Mouse (Mus musculus) thymus, adult 2 months (tissue): ENCODE measurements around the gene Creg1. TPM values are rescaled to one million over a fixed set of nuclear protein-coding genes. Genes with fewer than 3 reads are reported as not detected.

ENCODE experiments used
- DNase-seq: peaks from one replicate; pipeline ENCODE4 v3.0.0; 2021
- H3K27ac ChIP-seq: fragments of 200-500 bp; 2 replicates; pipeline ENCODE4 v1.5.1; 2012; ENCODE audit warnings: low read length, control low read depth; ENCODE audit not compliant: control insufficient read depth, insufficient read depth
- H3K27me3 ChIP-seq: fragments of 200-500 bp; 2 replicates; pipeline ENCODE4 v1.6.1; 2012; ENCODE audit warnings: mild to moderate bottlenecking, low read length, moderate library complexity, mixed read lengths; ENCODE audit not compliant: control insufficient read depth, insufficient read depth
- H3K36me3 ChIP-seq: fragments of 200-500 bp; 2 replicates; pipeline ENCODE4 v1.6.1; 2012; ENCODE audit warnings: mild to moderate bottlenecking, low read length, moderate library complexity; ENCODE audit not compliant: control insufficient read depth, insufficient read depth
- H3K4me1 ChIP-seq: fragments of 200-500 bp; replicated peaks from 2 replicates; pipeline ENCODE4 v1.6.1; 2012; ENCODE audit warnings: low read length; ENCODE audit not compliant: control insufficient read depth, insufficient read depth
- H3K4me3 ChIP-seq: fragments of 200-500 bp; 2 replicates; pipeline ENCODE4 v1.5.1; 2012; ENCODE audit warnings: mild to moderate bottlenecking, low read length, control low read depth, moderate library complexity; ENCODE audit not compliant: control insufficient read depth, insufficient read depth
- CTCF ChIP-seq: fragments of 200-500 bp; IDR thresholded peaks from 2 replicates; pipeline ENCODE4 v1.5.1; 2012; ENCODE audit warnings: mild to moderate bottlenecking, control low read depth, low read length, moderate library complexity, borderline replicate concordance; ENCODE audit not compliant: control insufficient read depth, poor library complexity, insufficient read depth; ENCODE audit errors: extremely low read depth
- POLR2A ChIP-seq: fragments of 200-500 bp; IDR thresholded peaks from 2 replicates; pipeline ENCODE4 v1.6.1; 2012; ENCODE audit warnings: mild to moderate bottlenecking, low read length, control low read depth, moderate library complexity; ENCODE audit not compliant: control insufficient read depth, poor library complexity, insufficient read depth; ENCODE audit errors: extremely low read depth
- WGBS: fragments of 180-500 bp; shearing (Covaris S2); methylation state at CpG from one replicate; pipeline ENCODE4 v1.1.7; 2018; 5-methylcytosine and 5-hydroxymethylcytosine counted together
- polyA plus RNA-seq: library from polyadenylated mRNA; depleted of rRNA; stranded (reverse); fragments of >200 nt; gene quantifications from 2 replicates; pipeline ENCODE4 v1.2.3, GENCODE M21; 2012

Creg1 gene
- polyA plus RNA-seq, 1 experiment = 43.2 TPM

DNA sequence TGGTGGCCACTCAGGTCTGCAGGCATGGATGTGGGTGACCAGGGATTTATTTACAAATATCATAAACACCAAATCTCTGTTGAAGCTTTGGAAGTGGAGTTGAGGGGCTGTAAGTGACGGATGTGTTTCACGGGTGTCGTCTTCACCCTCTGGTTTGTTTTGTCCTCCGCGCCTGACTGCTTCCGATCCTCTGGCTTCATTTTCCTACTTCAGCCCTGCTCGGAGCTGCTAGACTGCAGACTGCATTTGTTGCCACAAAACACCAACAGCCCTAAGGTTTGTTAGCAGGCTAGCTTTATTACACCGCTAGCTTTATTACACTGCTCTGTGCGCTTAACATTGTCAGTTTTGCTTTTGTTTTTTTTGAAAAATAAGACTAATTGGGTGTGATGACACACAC lies 27.9 kb downstream of the Creg1 start:
- Histone ChIP-seq H3K4me1 (peaks cover 40% of the 10 kb centered on the region), H3K36me3 (peaks cover 12% of the 10 kb centered on the region; the same call in 1 of the 2 replicates), H3K4me3 (peak overlapping the region; percentile 21; the same call in 1 of the 2 replicates), H3K27me3 (no peaks in the 10 kb centered on the region), H3K27ac (no peak overlapping the region)
- TF ChIP-seq CTCF (no peak), POLR2A (no peak)
- 87% methylated on average over 9 of the region's 9 CpGs for WGBS
- DNase-seq = no peak

DNA sequence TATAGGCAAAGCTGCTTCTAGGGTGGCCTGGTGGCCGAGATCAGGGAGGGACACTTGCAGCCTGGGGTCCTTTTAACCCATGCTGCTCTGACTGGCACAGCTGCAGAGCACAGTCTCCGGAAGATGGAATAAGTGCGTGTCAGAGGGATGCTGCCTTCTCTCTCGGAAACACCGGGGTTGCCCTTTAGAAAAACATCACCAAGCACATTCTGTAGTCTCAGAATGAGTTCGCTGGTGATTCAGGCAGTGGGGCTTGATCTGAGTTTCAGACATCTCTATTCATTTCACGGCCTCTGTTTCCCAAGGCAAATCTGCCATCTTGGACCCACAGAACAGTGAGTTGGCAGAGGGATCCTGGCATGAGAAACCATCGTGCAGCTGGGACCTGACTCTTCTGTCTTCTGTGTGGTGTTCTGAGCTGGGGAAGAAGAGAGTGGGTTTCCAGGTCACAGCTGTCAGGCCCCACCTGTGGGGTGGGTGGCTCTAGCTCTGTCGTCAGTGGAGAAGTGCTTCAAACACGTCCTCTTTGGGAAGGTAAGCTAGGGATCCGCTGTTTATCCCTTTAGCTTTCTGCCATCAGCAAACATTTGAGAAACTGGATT lies 38.3 kb downstream of the Creg1 start:
- 51% methylated on average over 11 of the region's 11 CpGs for WGBS
- Histone ChIP-seq H3K27me3 (no peaks in the 10 kb centered on the region), H3K4me1 (peaks cover 69% of the 10 kb centered on the region), H3K27ac (peak overlapping the region; percentile 100), H3K4me3 (no peak overlapping the region), H3K36me3 (peaks cover 19% of the 10 kb centered on the region)
- TF ChIP-seq CTCF = no peak
- TF ChIP-seq POLR2A = peak; percentile 42; the same call in 1 of the 2 replicates
- peak; percentile 79 for DNase-seq

DNA sequence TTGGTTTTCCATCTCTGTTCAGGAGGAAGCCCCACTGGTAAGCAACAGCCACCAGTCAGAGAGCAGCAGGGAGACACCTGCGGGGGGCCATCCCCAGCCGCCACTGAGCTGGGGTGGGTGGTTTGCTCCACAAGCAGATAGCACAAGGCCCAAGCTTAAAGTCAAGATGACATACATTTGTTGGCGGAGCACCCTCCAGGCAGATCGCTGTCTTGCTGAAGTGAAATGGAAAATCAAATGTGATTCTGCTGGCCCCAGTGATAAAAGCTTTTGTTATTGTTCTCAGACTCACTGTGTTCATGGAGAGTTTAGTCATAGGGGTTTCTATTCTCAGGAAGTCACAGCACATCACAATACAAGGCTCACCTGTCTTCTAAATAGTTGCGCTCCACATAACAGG lies 39.6 kb downstream of the Creg1 start:
- DNase-seq = peak; percentile 78
- peaks cover 19% of the 10 kb centered on the region for H3K36me3 ChIP-seq
- no peaks in the 10 kb centered on the region for H3K27me3 ChIP-seq
- TF ChIP-seq CTCF (no peak), POLR2A (0 out of 2 replicates have a peak, but pooled peaks have one; percentile 41)
- H3K4me1 ChIP-seq = peaks cover 71% of the 10 kb centered on the region
- no peak overlapping the region for H3K4me3 ChIP-seq
- peak overlapping the region; percentile 83 for H3K27ac ChIP-seq
- 13% methylated on average over 5 of the region's 5 CpGs for WGBS

DNA sequence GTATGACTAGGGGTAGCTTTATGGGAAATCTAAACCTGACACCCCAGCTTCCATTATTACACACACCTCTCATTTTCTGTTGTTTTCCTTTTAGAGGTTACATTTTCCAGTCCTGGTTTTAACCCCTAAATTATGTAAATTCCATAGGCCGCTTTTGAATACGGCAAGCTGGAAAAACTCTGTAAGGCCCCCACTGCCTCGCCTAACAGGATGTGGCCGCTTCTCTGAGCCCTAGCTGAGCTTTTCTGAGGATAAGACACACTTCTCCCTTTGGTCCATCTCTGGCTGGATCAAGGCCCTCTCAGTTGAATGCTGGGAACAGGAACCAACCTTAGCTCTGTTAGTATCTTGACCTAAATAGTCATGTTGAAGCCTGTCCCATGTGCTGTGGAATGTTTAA lies 40.6 kb downstream of the Creg1 start:
- Histone ChIP-seq H3K4me1 (peaks cover 69% of the 10 kb centered on the region), H3K27ac (peak overlapping the region; percentile 68), H3K4me3 (no peak overlapping the region), H3K36me3 (peaks cover 19% of the 10 kb centered on the region), H3K27me3 (no peaks in the 10 kb centered on the region)
- no peak for DNase-seq
- WGBS = 70% methylated on average over 4 of the region's 4 CpGs
- TF ChIP-seq POLR2A (no peak), CTCF (no peak)

DNA sequence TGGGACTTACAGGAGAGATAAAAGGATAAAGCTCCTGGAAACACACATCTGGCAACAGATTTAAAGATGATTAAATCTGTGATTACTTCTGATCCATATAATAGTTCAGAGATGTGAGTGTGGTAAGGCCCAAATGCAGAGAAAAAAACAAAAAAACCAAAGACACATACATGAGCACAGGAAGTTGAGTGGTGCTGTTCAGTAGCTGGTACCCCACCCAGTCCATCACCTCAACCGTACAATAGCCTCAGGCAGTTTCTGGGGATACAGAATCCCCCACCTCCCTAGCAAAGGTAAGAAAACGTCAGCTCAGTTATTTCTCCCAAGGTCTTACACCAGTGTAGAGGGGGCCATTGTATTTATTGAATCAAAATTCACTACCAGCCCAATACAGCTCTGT lies 47.1 kb downstream of the Creg1 start:
- 15% methylated on average over 2 of the region's 2 CpGs for WGBS
- Histone ChIP-seq H3K4me3 (no peak overlapping the region), H3K27ac (peak overlapping the region; percentile 85; the same call in 1 of the 2 replicates), H3K27me3 (no peaks in the 10 kb centered on the region), H3K36me3 (peaks cover 8% of the 10 kb centered on the region), H3K4me1 (peaks cover 71% of the 10 kb centered on the region)
- TF ChIP-seq POLR2A = no peak
- DNase-seq = no peak

DNA sequence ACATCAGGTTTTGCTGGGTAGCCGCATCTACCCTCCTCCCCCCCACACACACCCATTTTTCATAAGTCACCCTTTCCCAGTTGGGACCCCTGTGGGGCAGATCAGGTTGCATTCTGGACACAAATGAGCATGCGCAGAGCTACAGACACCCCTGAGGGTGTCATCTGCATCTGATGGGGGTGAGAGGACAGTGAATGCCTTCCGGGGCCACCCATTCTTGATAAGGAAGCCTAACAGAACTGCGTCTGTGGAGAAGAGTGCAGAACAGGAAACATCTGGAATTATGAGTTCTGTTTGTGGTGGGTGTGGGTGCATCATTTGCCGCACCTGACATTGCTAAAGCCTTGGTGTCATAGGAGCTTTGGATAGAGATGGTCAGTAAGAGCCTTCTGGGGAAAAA lies 47.6 kb downstream of the Creg1 start:
- WGBS = 6% methylated on average over 5 of the region's 5 CpGs
- peak overlapping the region; percentile 89 for H3K27ac ChIP-seq
- no peak for DNase-seq
- no peaks in the 10 kb centered on the region for H3K27me3 ChIP-seq
- H3K4me1 ChIP-seq = peaks cover 70% of the 10 kb centered on the region
- no peak overlapping the region; the same call in 1 of the 2 replicates for H3K4me3 ChIP-seq
- H3K36me3 ChIP-seq = peaks cover 3% of the 10 kb centered on the region
- TF ChIP-seq POLR2A (no peak), CTCF (no peak)

DNA sequence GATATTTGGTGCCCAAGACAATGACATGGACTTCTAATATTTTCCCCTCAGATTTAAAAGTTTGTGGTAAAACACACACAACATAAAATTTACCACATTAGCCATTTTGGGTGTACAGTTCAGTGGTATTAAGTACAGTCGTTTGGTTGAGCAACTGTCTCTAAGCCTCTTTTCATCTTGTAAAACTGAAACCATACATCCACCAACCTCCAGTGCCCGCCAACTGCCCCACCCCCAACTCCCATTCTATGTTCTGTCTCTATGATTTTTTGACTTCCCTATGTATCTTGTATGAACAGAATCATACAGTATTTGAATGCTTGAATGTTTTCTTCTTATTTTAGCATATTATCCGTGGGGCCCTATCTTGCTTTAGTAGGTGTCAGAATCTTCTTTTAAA lies 49.2 kb downstream of the Creg1 start:
- no peak overlapping the region for H3K4me3 ChIP-seq
- DNase-seq = no peak
- WGBS = 23% methylated on average over 3 of the region's 3 CpGs
- no peaks in the 10 kb centered on the region for H3K36me3 ChIP-seq
- H3K27ac ChIP-seq = peak overlapping the region; percentile 89; the same call in 1 of the 2 replicates
- no peaks in the 10 kb centered on the region for H3K27me3 ChIP-seq
- TF ChIP-seq CTCF (no peak), POLR2A (no peak)
- peaks cover 73% of the 10 kb centered on the region for H3K4me1 ChIP-seq
